Mouse (Mus musculus) lung, postnatal 0 days (tissue): ENCODE data around the gene Depdc1b. TPM values are rescaled to one million over a fixed set of nuclear protein-coding genes. Genes with fewer than 3 reads are reported as not detected.

Source experiments
- ATAC-seq: fragments of 200-750 bp; cut with Nextera tagmentation; 2 replicates; pipeline ENCODE4 v1.8.0; 2017; ENCODE audit warnings: moderate library complexity
- DNase-seq: peaks from one replicate; pipeline ENCODE4 v3.0.0-alpha.2; 2016; ENCODE audit warnings: low spot score
- H3K27ac ChIP-seq: fragments of 300-500 bp; sonication (generic); 2 replicates; pipeline ENCODE4 v1.5.1; 2014; ENCODE audit warnings: antibody characterized with exemption, mild to moderate bottlenecking, low read length, mixed read lengths
- H3K27me3 ChIP-seq: fragments of 300-500 bp; sonication (generic); replicated peaks from 2 replicates; pipeline ENCODE4 v1.6.1; 2014; ENCODE audit warnings: low read length, mixed read lengths; ENCODE audit not compliant: insufficient read depth
- H3K36me3 ChIP-seq: fragments of 300-500 bp; sonication (generic); 2 replicates; pipeline ENCODE4 v1.6.1; 2014; ENCODE audit warnings: low read length, mixed read lengths; ENCODE audit not compliant: insufficient read depth
- H3K4me1 ChIP-seq: fragments of 300-500 bp; sonication (generic); 2 replicates; pipeline ENCODE4 v1.6.1; 2014; ENCODE audit warnings: antibody characterized with exemption, low read depth, low read length, mixed read lengths; ENCODE audit not compliant: insufficient read depth
- H3K4me2 ChIP-seq: fragments of 300-500 bp; sonication (generic); replicated peaks from 2 replicates; pipeline ENCODE4 v1.6.1; 2014; ENCODE audit warnings: low read depth, mild to moderate bottlenecking, low read length, moderate library complexity, mixed read lengths
- H3K4me3 ChIP-seq: fragments of 300-500 bp; sonication (generic); 2 replicates; pipeline ENCODE4 v1.5.1; 2014; ENCODE audit warnings: low read depth, low read length
- H3K9ac ChIP-seq: fragments of 300-500 bp; sonication (generic); replicated peaks from 2 replicates; pipeline ENCODE4 v1.6.1; 2014; ENCODE audit warnings: low read depth, mild to moderate bottlenecking
- H3K9me3 ChIP-seq: fragments of 300-500 bp; sonication (generic); 2 replicates; pipeline ENCODE4 v1.6.1; 2016; ENCODE audit warnings: low read length, mixed read lengths
- CTCF ChIP-seq: IDR thresholded peaks from 2 replicates; pipeline ENCODE4 v1.5.1; 2016; ENCODE audit warnings: antibody characterized with exemption, mild to moderate bottlenecking
- EP300 ChIP-seq: IDR thresholded peaks from 2 replicates; pipeline ENCODE4 v1.6.1; 2016; ENCODE audit warnings: antibody characterized with exemption, mild to moderate bottlenecking, control low read depth
- WGBS: fragments of 180-500 bp; shearing (Covaris S2); extraction: QIAGEN DNeasy Blood & Tissue Kit; methylation state at CpG from one replicate; pipeline ENCODE4 v1.1.7; 2014; 5-methylcytosine and 5-hydroxymethylcytosine counted together
- polyA plus RNA-seq: library from polyadenylated mRNA; unstranded; fragments of >200 nt; fragmentation: Nextera tagmentation; extraction: Ambion mirVana; gene quantifications from 2 replicates; pipeline ENCODE4 v1.2.1, GENCODE M21; 2015

Depdc1b gene
- polyA plus RNA-seq, 1 experiment from 2014 or later, result 0.70 TPM

- no peak overlapping the region for H3K27ac ChIP-seq
- no peak overlapping the region for H3K9ac ChIP-seq
- no peaks in the 10 kb centered on the region for H3K36me3 ChIP-seq
- H3K4me2 ChIP-seq, result no peak overlapping the region
- H3K4me3 ChIP-seq, result no peak overlapping the region
- TF ChIP-seq CTCF, result peak; percentile 77
- peak; percentile 54 for TF ChIP-seq EP300
- no peaks in the 10 kb centered on the region for H3K4me1 ChIP-seq
- WGBS, result 53% methylated on average over 3 of the region's 3 CpGs
- H3K27me3 ChIP-seq, result no peaks in the 10 kb centered on the region
- peak; percentile 65 for ATAC-seq
- DNase-seq, result peak; percentile 87
- H3K9me3 ChIP-seq, result no peaks in the 10 kb centered on the region
Observed at GRCm38 (mm10) chr13:108329693-108330092, 13.6 kb downstream of the Depdc1b start.

- H3K9ac ChIP-seq, result no peak overlapping the region
- H3K36me3 ChIP-seq, result no peaks in the 10 kb centered on the region
- TF ChIP-seq CTCF, result no peak
- no peak for TF ChIP-seq EP300
- DNase-seq (peak; percentile 24), ATAC-seq (peak; percentile 52)
- H3K4me1 ChIP-seq, result no peaks in the 10 kb centered on the region
- no peak overlapping the region for H3K27ac ChIP-seq
- no peaks in the 10 kb centered on the region for H3K9me3 ChIP-seq
- H3K4me2 ChIP-seq, result peak overlapping the region; percentile 32; the same call in 1 of the 2 replicates
- 59% methylated on average over 15 of the region's 15 CpGs for WGBS
- no peak overlapping the region for H3K4me3 ChIP-seq
- no peaks in the 10 kb centered on the region for H3K27me3 ChIP-seq
Observed at GRCm38 (mm10) chr13:108335257-108336003, 19.3 kb downstream of the Depdc1b start.

- H3K4me3 ChIP-seq, result no peak overlapping the region
- no peaks in the 10 kb centered on the region for H3K9me3 ChIP-seq
- no peak for ATAC-seq
- TF ChIP-seq CTCF (no peak), EP300 (no peak)
- no peaks in the 10 kb centered on the region for H3K36me3 ChIP-seq
- H3K9ac ChIP-seq, result no peak overlapping the region
- H3K27ac ChIP-seq, result no peak overlapping the region
- WGBS, result 90% methylated on average over 11 of the region's 11 CpGs
- no peak for DNase-seq
- H3K27me3 ChIP-seq, result no peaks in the 10 kb centered on the region
- H3K4me1 ChIP-seq, result no peaks in the 10 kb centered on the region
- H3K4me2 ChIP-seq, result no peak overlapping the region
Observed at GRCm38 (mm10) chr13:108336192-108336591, 20.1 kb downstream of the Depdc1b start.

GRCm38 (mm10) chr13:108337340-108337739, 21.2 kb downstream of the Depdc1b start:
- Histone ChIP-seq H3K9ac (no peak overlapping the region), H3K27ac (no peak overlapping the region), H3K4me1 (no peaks in the 10 kb centered on the region), H3K27me3 (no peaks in the 10 kb centered on the region), H3K9me3 (no peaks in the 10 kb centered on the region), H3K36me3 (no peaks in the 10 kb centered on the region), H3K4me2 (no peak overlapping the region), H3K4me3 (no peak overlapping the region)
- 90% methylated on average over 6 of the region's 6 CpGs for WGBS
- TF ChIP-seq EP300 (no peak), CTCF (no peak)
- DNase-seq, result no peak
- no peak for ATAC-seq

- DNase-seq (no peak), ATAC-seq (no peak)
- Histone ChIP-seq H3K9ac (no peak overlapping the region), H3K36me3 (no peaks in the 10 kb centered on the region), H3K4me1 (no peaks in the 10 kb centered on the region), H3K9me3 (no peaks in the 10 kb centered on the region), H3K27me3 (no peaks in the 10 kb centered on the region), H3K4me2 (no peak overlapping the region), H3K4me3 (no peak overlapping the region), H3K27ac (no peak overlapping the region)
- TF ChIP-seq CTCF (no peak), EP300 (no peak)
- WGBS, result 66% methylated on average over 7 of the region's 7 CpGs
Observed at GRCm38 (mm10) chr13:108338076-108338836, 22.1 kb downstream of the Depdc1b start.

- H3K9me3 ChIP-seq, result no peaks in the 10 kb centered on the region
- H3K4me1 ChIP-seq, result no peaks in the 10 kb centered on the region
- H3K27me3 ChIP-seq, result no peaks in the 10 kb centered on the region
- no peak overlapping the region for H3K4me3 ChIP-seq
- no peak overlapping the region for H3K9ac ChIP-seq
- no peak for DNase-seq
- H3K36me3 ChIP-seq, result no peaks in the 10 kb centered on the region
- H3K4me2 ChIP-seq, result no peak overlapping the region
- TF ChIP-seq EP300, result no peak
- H3K27ac ChIP-seq, result no peak overlapping the region
- no peak for ATAC-seq
- 74% methylated on average over 10 of the region's 10 CpGs for WGBS
Observed at GRCm38 (mm10) chr13:108339907-108340596, 23.9 kb downstream of the Depdc1b start.
